Mouse (Mus musculus) C2C12 (cell line): ENCODE data around the gene Supt3.

ENCODE experiments used
- CTCF ChIP-seq: IDR thresholded peaks from one replicate; pipeline ENCODE4 v1.5.1; 2011; ENCODE audit not compliant: control insufficient read depth, insufficient read depth, insufficient read length
- MAX ChIP-seq: IDR thresholded peaks from one replicate; pipeline ENCODE4 v1.6.1; 2011; ENCODE audit warnings: mild to moderate bottlenecking, control low read depth
- MYOD1 ChIP-seq: IDR thresholded peaks from one replicate; pipeline ENCODE4 v1.6.1; 2011; ENCODE audit warnings: low read depth; ENCODE audit not compliant: control insufficient read depth, insufficient read length

DNA sequence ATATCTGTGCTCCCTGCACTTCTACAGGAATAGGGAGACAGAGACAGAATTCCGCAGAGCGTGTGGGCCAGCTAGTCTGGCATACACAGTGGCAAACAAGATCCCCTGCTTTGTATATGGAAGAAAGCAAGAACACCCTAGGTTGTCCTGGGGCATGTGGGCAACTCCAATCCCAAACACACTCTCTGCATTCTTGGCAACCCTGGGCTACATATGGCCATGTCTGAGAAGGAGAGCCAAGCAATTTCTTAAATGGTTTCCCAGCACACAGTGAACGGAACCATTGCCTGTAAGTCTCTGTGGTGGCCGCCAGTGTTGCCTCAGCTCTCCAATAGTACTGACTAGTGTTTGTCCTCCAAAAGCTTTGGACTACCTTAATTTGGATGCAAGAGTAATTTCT, 351.7 kb downstream of the Supt3 start:
- TF ChIP-seq CTCF (no peak), MYOD1 (no peak), MAX (no peak)
